Mouse (Mus musculus) liver, embryonic 16.5 days (tissue): ENCODE measurements around the gene Nop16. TPM values are rescaled to one million over a fixed set of nuclear protein-coding genes. Genes with fewer than 3 reads are reported as not detected.
"Not testable (repeated sequence)": the region's sequence is repeated elsewhere in the genome, so short reads cannot be mapped to it uniquely, and the experiment has no call there.

ENCODE experiments used
- ATAC-seq: fragments of 200-750 bp; cut with Nextera tagmentation; 2 replicates; pipeline ENCODE4 v1.8.0; 2017; ENCODE audit warnings: low read depth, mild to moderate bottlenecking, moderate number of reproducible peaks, moderate library complexity
- H3K27ac ChIP-seq: fragments of 300-500 bp; sonication (generic); 2 replicates; pipeline ENCODE4 v1.5.1; 2014; ENCODE audit warnings: mild to moderate bottlenecking, low read length
- H3K27me3 ChIP-seq: fragments of 300-500 bp; sonication (generic); 2 replicates; pipeline ENCODE4 v1.6.1; 2014; ENCODE audit warnings: low read depth, low read length, mixed read lengths; ENCODE audit not compliant: control insufficient read depth, insufficient read depth
- H3K36me3 ChIP-seq: fragments of 300-500 bp; sonication (generic); 2 replicates; pipeline ENCODE4 v1.6.1; 2014; ENCODE audit warnings: mild to moderate bottlenecking; ENCODE audit not compliant: control insufficient read depth, insufficient read depth
- H3K4me1 ChIP-seq: fragments of 300-500 bp; sonication (generic); 2 replicates; pipeline ENCODE4 v1.6.1; 2014; ENCODE audit warnings: low read depth, low read length, mixed read lengths; ENCODE audit not compliant: control insufficient read depth
- H3K4me2 ChIP-seq: fragments of 300-500 bp; sonication (generic); 2 replicates; pipeline ENCODE4 v1.6.1; 2014; ENCODE audit warnings: low read depth, low read length, mixed read lengths
- H3K4me3 ChIP-seq: fragments of 300-500 bp; sonication (generic); 2 replicates; pipeline ENCODE4 v1.5.1; 2014; ENCODE audit warnings: low read depth, mild to moderate bottlenecking, low read length
- H3K9ac ChIP-seq: fragments of 300-500 bp; sonication (generic); 2 replicates; pipeline ENCODE4 v1.6.1; 2014; ENCODE audit warnings: low read depth, low read length
- H3K9me3 ChIP-seq: fragments of 300-500 bp; sonication (generic); replicated peaks from 2 replicates; pipeline ENCODE4 v1.6.1; 2016; ENCODE audit warnings: low read length; ENCODE audit not compliant: control insufficient read depth
- WGBS: fragments of 180-500 bp; shearing (Covaris S2); extraction: QIAGEN DNeasy Blood & Tissue Kit; methylation state at CpG from one replicate; pipeline ENCODE4 v1.1.7; 2014; ENCODE audit not compliant: insufficient replicate concordance; 5-methylcytosine and 5-hydroxymethylcytosine counted together
- polyA plus RNA-seq: library from polyadenylated mRNA; unstranded; fragments of >200 nt; fragmentation: Nextera tagmentation; extraction: Ambion mirVana; gene quantifications from 2 replicates; pipeline ENCODE4 v1.2.1, GENCODE M21; 2015

Nop16 gene
- polyA plus RNA-seq, 1 experiment from 2014 or later: 37.9 TPM

DNA sequence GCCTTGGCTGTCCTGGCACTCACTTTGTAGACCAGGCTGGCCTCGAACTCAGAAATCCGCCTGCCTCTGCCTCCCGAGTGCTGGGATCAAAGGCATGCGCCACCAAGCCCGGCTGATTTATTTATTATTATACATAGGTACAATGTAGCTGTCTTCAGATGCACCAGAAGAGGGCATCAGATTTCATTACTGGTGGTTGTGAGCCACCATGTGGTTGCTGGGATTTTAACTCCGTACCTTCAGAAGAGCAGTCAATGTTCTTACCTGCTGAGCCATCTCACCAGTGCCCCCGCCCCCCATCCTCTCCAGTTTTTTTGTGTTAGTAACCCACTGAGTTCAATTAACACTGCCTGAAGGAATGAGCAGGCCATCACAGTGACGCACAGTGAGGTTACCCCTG, 23.3 kb upstream of the Nop16 start:
- not testable (repeated sequence) for H3K36me3 ChIP-seq, H3K27ac ChIP-seq, H3K4me2 ChIP-seq, ATAC-seq, H3K4me3 ChIP-seq, H3K9ac ChIP-seq, H3K27me3 ChIP-seq, H3K9me3 ChIP-seq
- H3K4me1 ChIP-seq: peaks cover 25% of the 10 kb centered on the region
- 74% methylated on average over 8 of the region's 8 CpGs for WGBS

DNA sequence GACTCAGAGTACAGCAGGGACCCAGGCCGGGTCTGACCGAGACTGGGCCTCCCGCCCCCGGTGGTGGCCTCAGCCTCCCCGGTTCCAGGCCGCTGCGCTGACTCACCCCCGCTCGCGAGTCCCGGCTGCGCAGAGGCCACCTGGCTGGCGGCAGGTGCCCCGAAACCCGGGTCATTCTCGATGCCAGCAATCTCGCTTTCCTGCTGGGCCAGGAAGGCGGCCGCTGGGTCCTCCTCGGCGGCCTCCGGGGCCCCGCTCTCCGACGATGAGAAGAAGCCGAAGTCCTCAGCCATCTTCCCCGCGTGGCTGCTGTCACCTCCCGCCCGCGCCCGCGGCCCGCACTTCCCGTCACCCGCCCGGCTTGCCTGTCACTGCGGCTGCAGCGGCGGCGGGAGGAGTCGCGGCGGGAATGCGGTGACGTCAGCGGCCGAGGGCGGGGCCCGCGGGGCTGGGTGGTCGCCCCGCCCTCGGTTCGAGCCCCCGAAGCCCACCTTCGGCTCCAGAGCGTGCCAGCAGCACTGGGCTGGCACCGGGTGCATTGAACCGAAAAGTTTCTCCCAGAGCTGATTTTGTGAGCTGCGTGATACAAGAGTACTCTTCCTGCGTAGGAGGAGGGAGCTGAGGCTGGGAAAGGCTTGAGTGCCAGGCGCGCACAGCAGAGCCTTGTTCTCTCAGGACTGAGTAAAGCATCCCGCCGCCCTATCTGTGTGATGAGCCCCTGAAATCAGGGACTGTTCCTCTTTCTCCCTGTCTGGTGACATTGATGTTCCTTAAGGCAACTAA, 21.3 kb upstream of the Nop16 start, which contains the start of gene Cltb:
Cltb (minus strand) TSS at position 373 of the 783 bp plus-strand sequence.
- H3K4me3 ChIP-seq: peak within 1 kb of the TSS; percentile 75
- H3K9me3 ChIP-seq: no peaks in the 10 kb centered on the region
- no peaks in the 10 kb centered on the region for H3K27me3 ChIP-seq
- H3K9ac ChIP-seq: peak within 1 kb of the TSS; percentile 79
- peak within 1 kb of the TSS; percentile 86 for H3K4me2 ChIP-seq
- ATAC-seq: peak; percentile 76
- H3K36me3 ChIP-seq: no peaks in the 10 kb centered on the region
- H3K27ac ChIP-seq: peak within 1 kb of the TSS; percentile 47
- peaks cover 39% of the 10 kb centered on the region for H3K4me1 ChIP-seq
- under 1% methylated on average over 66 of the region's 66 CpGs for WGBS

DNA sequence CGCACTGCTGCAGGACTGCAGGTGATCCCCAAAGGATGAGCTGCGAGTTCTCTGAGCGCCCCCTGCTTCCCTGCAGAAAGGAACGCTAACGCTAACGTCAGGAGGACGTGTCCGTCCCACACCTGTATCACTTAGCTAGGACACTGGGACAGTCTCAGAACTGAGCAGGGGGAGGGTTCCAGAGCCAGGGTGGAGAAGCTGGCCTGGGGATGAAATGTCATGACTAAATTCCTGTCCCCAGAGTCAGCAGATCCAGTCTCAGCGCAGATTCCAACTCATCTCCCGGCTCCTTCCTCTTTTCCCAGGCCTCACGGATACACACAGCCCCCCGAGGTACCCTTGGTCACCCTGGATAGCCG, 20.7 kb upstream of the Nop16 start:
- H3K27me3 ChIP-seq: no peaks in the 10 kb centered on the region
- H3K4me1 ChIP-seq: peaks cover 39% of the 10 kb centered on the region
- no peaks in the 10 kb centered on the region for H3K36me3 ChIP-seq
- H3K4me3 ChIP-seq: peak overlapping the region; percentile 75
- peak overlapping the region; percentile 86 for H3K4me2 ChIP-seq
- peak overlapping the region; percentile 79 for H3K9ac ChIP-seq
- WGBS: 16% methylated on average over 13 of the region's 13 CpGs
- H3K27ac ChIP-seq: peak overlapping the region; percentile 47
- ATAC-seq: peak; percentile 40
- no peaks in the 10 kb centered on the region for H3K9me3 ChIP-seq

DNA sequence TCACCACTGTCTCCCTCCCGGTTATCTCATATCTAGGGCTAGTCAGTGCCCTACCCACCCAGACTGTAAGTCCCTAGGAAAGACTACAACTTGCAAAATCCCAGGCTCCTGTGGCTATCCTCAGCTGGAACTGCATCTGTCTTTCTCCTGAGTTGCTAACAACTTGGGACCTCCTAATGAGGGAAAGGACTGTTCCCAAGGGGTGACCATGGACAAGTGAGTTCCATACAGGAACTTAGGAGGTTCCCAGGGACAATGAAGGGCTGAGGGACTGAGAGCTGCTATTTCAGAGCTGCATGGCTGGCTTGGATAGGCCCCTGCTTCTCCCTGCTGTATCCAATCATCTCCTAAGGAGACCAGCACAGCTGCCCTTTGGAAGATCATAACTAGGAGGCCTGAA, 19.4 kb upstream of the Nop16 start:
- Histone ChIP-seq H3K4me3 (0 out of 2 replicates have a peak overlapping the region, but pooled peaks have one; percentile 6), H3K36me3 (no peaks in the 10 kb centered on the region), H3K9ac (peak overlapping the region; percentile 20; the same call in 1 of the 2 replicates), H3K4me2 (peak overlapping the region; percentile 41), H3K4me1 (peaks cover 39% of the 10 kb centered on the region), H3K27me3 (no peaks in the 10 kb centered on the region), H3K9me3 (no peaks in the 10 kb centered on the region), H3K27ac (peak overlapping the region; percentile 12; the same call in 1 of the 2 replicates)
- 21% methylated on average over 1 of the region's 1 CpGs for WGBS
- ATAC-seq: no peak

DNA sequence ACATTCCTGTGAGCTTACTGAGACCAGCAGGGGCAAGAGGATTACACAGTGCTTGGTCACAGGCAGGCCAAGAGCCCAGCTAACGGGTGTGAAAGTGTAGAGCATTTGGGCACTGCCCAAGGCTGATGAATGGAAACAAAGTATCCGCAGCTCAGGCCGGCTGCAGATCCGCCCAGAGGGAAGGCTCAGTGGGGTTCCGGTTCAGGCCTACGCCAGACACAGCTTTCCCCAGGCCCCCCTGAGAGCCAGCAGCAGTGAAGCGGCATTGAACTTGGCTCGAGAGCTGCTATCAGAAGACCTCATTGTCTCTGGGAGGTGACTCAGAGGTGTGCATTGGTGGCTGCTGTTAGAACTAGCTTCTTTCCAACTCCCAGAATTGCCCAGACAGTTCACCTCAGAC, 18.8 kb upstream of the Nop16 start:
- ATAC-seq: no peak
- H3K4me1 ChIP-seq: peaks cover 39% of the 10 kb centered on the region

DNA sequence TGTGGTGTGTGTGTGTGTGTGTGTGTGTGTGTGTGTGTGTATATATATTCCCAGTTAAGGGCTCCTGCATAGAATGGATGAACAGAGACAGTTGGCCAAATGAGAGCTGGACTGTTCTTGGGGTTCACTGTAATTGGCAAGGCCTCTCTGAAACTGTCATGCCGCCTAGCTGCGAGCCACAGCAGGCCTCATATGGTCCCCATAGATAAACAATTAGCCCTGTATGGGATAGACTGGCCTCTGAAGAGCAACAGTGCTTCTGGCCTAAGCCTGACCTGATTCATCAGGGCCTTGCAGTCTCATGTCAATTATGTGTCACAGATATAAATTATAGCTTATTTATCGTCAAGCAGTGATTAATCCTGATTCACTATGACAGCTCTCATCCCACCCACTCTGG, 18.1 kb upstream of the Nop16 start:
- peak overlapping the region; percentile 51 for H3K27ac ChIP-seq
- H3K9me3 ChIP-seq: no peaks in the 10 kb centered on the region
- ATAC-seq: peak; percentile 77
- H3K4me2 ChIP-seq: peak overlapping the region; percentile 41
- peaks cover 39% of the 10 kb centered on the region for H3K4me1 ChIP-seq
- H3K27me3 ChIP-seq: no peaks in the 10 kb centered on the region
- H3K4me3 ChIP-seq: no peak overlapping the region
- no peak overlapping the region for H3K9ac ChIP-seq
- 22% methylated on average over 3 of the region's 3 CpGs for WGBS
- H3K36me3 ChIP-seq: no peaks in the 10 kb centered on the region

More for the DNA sequence above, 18.8 kb upstream of the Nop16 start:
- H3K4me3 ChIP-seq: 0 out of 2 replicates have a peak overlapping the region, but pooled peaks have one; percentile 9
- H3K27me3 ChIP-seq: no peaks in the 10 kb centered on the region
- H3K36me3 ChIP-seq: no peaks in the 10 kb centered on the region
- H3K9me3 ChIP-seq: no peaks in the 10 kb centered on the region
- WGBS: 63% methylated on average over 8 of the region's 8 CpGs
- peak overlapping the region; percentile 20; the same call in 1 of the 2 replicates for H3K9ac ChIP-seq
- peak overlapping the region; percentile 51 for H3K27ac ChIP-seq
- peak overlapping the region; percentile 41 for H3K4me2 ChIP-seq

DNA sequence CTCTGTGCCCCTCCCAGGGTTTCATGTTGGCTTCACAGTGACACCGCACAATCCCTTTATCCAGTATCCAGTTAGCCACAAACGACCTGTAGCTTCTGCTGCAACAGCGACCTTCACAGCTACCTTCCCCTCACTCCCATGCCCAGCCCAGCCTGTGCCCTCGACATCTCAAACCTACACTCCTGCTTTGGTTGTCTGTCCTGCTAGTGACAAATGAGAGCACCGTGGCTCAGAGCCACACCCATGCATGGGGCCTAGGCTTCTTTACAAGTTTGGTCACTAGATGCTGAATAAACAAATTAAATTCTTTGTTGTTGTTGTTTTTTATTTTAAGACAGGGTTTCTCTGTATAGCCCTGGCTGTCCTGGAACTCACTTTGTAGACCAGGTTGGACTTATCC, 17.3 kb upstream of the Nop16 start:
- H3K36me3 ChIP-seq: no peaks in the 10 kb centered on the region
- H3K27ac ChIP-seq: 0 out of 2 replicates have a peak overlapping the region, but pooled peaks have one; percentile 43
- H3K9ac ChIP-seq: 0 out of 2 replicates have a peak overlapping the region, but pooled peaks have one; percentile 10
- H3K4me2 ChIP-seq: peak overlapping the region; percentile 24
- H3K4me1 ChIP-seq: peaks cover 39% of the 10 kb centered on the region
- H3K9me3 ChIP-seq: no peaks in the 10 kb centered on the region
- WGBS: 47% methylated on average over 5 of the region's 5 CpGs
- peak; percentile 39; the same call in 1 of the 2 replicates for ATAC-seq
- no peak overlapping the region for H3K4me3 ChIP-seq
- no peaks in the 10 kb centered on the region for H3K27me3 ChIP-seq

DNA sequence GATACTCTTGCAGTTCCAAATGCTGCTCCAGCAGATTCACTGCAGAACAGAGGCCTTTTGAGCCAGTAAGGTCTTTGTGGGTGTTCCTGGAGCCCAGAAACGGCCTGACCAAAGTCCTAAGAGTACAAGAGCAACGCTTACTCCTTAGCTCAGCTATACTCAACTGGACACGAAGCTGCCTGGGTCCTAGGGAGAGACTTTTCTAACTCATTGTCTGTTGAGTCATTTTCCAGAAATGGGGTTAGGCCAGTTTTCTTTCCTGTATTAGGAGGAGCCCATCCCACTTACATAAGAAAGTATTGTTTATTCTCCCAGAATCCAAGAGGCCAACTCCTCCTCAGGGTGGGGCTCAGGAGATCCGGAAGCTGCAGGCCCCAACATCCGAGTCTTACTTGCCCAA, 15.5 kb upstream of the Nop16 start:
- Histone ChIP-seq H3K27ac (no peak overlapping the region), H3K9ac (no peak overlapping the region), H3K9me3 (no peaks in the 10 kb centered on the region), H3K4me1 (peaks cover 34% of the 10 kb centered on the region), H3K36me3 (no peaks in the 10 kb centered on the region; the same call in 1 of the 2 replicates), H3K4me2 (no peak overlapping the region), H3K27me3 (no peaks in the 10 kb centered on the region), H3K4me3 (no peak overlapping the region)
- no peak for ATAC-seq
- 62% methylated on average over 5 of the region's 5 CpGs for WGBS

DNA sequence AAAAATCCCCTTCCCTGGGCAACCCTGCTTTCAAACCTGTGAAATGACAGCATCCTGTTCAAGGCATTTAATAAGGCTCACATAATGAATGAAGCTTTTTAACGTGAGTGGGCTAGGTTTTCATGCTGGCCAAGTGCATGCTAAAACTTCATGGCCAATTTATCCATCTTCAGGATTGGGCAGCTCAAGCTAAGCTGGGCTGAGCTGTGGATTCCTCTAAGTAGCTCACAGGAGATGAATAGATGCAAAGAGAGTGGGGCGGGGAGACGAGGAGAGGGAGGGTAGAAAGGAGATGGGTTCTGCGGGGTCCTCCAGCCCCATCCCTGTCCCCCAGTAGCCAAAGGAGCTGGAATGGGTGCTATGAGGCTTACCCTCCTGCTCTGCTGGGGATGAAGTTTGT, 14.3 kb upstream of the Nop16 start:
- Histone ChIP-seq H3K27me3 (no peaks in the 10 kb centered on the region), H3K27ac (no peak overlapping the region), H3K9ac (no peak overlapping the region), H3K36me3 (no peaks in the 10 kb centered on the region; the same call in 1 of the 2 replicates), H3K4me2 (no peak overlapping the region), H3K4me3 (no peak overlapping the region), H3K9me3 (no peaks in the 10 kb centered on the region), H3K4me1 (peaks cover 24% of the 10 kb centered on the region)
- WGBS: 78% methylated on average over 4 of the region's 4 CpGs
- no peak for ATAC-seq
